Mouse (Mus musculus) midbrain, embryonic 12.5 days (tissue): ENCODE data around the gene Olfr248. TPM values are rescaled to one million over a fixed set of nuclear protein-coding genes. Genes with fewer than 3 reads are reported as not detected.

Experiments
- polyA plus RNA-seq: library from polyadenylated mRNA; unstranded; fragments of >200 nt; fragmentation: Nextera tagmentation; extraction: Ambion mirVana; gene quantifications from 2 replicates; pipeline ENCODE4 v1.2.1, GENCODE M21; 2016

The Olfr248 gene
- polyA plus RNA-seq, 1 experiment from 2014 or later: not detected

Other genes with a start within 250 kb of the Olfr248 start
- gene Olfr420, start 235.4 kb upstream of the Olfr248 start, polyA plus RNA-seq: not detected in 2 replicates
- gene Spta1, start 218.3 kb upstream of the Olfr248 start, polyA plus RNA-seq: 1.3 TPM in 2 replicates
- gene Olfr419, start 139.0 kb upstream of the Olfr248 start, polyA plus RNA-seq: not detected in 2 replicates
- not detected in 2 replicates for gene Mptx1, start 60.5 kb upstream of the Olfr248 start, polyA plus RNA-seq
- not detected in 2 replicates for gene Olfr417, start 25.9 kb upstream of the Olfr248 start, polyA plus RNA-seq
- gene Olfr414, start 33.0 kb downstream of the Olfr248 start, polyA plus RNA-seq: not detected in 2 replicates
- gene Olfr220, start 51.0 kb downstream of the Olfr248 start, polyA plus RNA-seq: not detected in 2 replicates
- gene Fmn2, start 110.8 kb downstream of the Olfr248 start, polyA plus RNA-seq: 11.4 TPM in 2 replicates